Mouse (Mus musculus): ENCODE results near the gene Hnrnpul2. TPM values are rescaled to one million over a fixed set of nuclear protein-coding genes. Genes with fewer than 3 reads are reported as not detected.

The Hnrnpul2 gene
- total and polyA plus RNA-seq, 3 experiments: 39.4 to 174 (median 106) TPM

- H3K4me3 ChIP-seq (ENCODE audit: control insufficient read depth in 1 of 2, insufficient read depth in 1 of 2, low read depth in 2 of 2, low read length in 2 of 2): peak overlapping the region; percentile 56 to 64
- H3K9ac ChIP-seq (ENCODE audit: control insufficient read depth, low read depth, low read length, poor library complexity, severe bottlenecking): peak overlapping the region; percentile 91
- H3K9me3 ChIP-seq (replicated peaks; ENCODE audit: insufficient read depth, low read length): no peaks in the 10 kb centered on the region
- H3K4me1 ChIP-seq (ENCODE audit: control insufficient read depth in 1 of 2, insufficient read depth in 2 of 2, low read length in 2 of 2): peaks cover 3 to 17% of the 10 kb centered on the region in 2 experiments
- TF ChIP-seq CHD1 (IDR thresholded peaks at IDR 0.05; ENCODE audit: low read depth, low read length): no peak
- no peak for TF ChIP-seq ZKSCAN1 (IDR thresholded peaks at IDR 0.05; ENCODE audit: low read depth, low read length)
- no peak for TF ChIP-seq EP300 (IDR thresholded peaks at IDR 0.05; ENCODE audit: low read depth in 1 of 2, low read length in 2 of 2)
- TF ChIP-seq JUND (IDR thresholded peaks at IDR 0.05; ENCODE audit: low read depth, low read length): no peak
- no peaks in the 10 kb centered on the region; the same call in 1 of the 2 replicates for H3K79me2 ChIP-seq (ENCODE audit: control insufficient read depth, insufficient read depth, low read length, poor library complexity)
- DNase-seq (ENCODE audit: low read depth, low spot score): no peak
- peaks cover 6 to 14% of the 10 kb centered on the region in 2 experiments for H3K36me3 ChIP-seq (ENCODE audit: control insufficient read depth in 1 of 2, insufficient read depth in 2 of 2, low read length in 2 of 2)
- H3K27me3 ChIP-seq (ENCODE audit: control insufficient read depth in 1 of 2, insufficient read depth in 2 of 2, low read length in 2 of 2): no peaks in the 10 kb centered on the region
- peak overlapping the region; percentile 92; the same call in 1 of the 2 replicates for H3K27ac ChIP-seq (ENCODE audit: control insufficient read depth, low read depth, low read length)
These were observed 18.4 kb downstream of the Hnrnpul2 start for GRCm38 (mm10) chr19:8838041-8838730.

DNA sequence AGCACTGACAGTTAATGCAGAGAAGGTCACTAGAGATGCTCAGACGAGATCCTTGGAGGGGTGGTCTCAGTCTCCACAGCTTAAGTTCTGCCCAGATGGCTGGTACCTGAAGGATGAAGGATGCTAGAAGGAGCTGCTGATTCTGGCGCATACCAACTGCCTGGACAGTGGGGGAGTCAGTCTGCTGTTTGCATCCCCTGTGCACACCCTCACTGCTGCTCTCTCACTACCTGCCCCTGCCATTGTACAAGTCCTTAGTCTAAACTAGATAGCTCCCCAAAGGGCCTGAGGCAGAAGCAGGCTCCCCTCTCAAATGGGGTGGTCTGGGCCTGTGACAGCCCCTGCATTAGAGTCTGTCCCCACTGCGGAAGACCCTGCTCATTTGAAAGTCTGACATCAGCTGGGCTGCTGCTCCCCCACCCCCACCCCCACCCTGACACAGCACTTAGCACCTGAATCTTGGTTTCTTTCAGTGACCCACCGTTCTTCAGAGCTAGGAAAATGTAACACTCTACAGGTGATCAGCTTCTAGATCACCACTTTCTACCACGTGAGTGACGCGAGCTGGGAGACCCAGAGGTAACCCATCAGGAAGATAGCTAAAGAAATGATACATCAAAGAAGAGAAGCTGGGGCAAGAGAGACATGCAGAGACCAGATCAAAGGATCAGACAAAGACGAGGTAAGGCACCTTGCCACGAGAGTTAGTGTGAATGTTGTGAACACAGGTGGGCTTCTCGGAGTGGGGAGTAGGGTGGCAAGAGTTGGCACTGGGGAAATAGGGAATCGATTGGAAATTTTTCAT, 19.5 kb downstream of the Hnrnpul2 start, which contains the start of gene Gng3:
Gng3 (minus strand) TSS at position 92 of the 805 bp plus-strand sequence.
- H3K79me2 ChIP-seq (ENCODE audit: control insufficient read depth, insufficient read depth, low read length, poor library complexity): no peaks in the 10 kb centered on the region; the same call in 1 of the 2 replicates
- no peak for TF ChIP-seq SMC3 (IDR thresholded peaks at IDR 0.05; ENCODE audit: low read depth, low read length)
- no peak for TF ChIP-seq ZC3H11A (IDR thresholded peaks at IDR 0.05; ENCODE audit: low read depth, low read length)
- TF ChIP-seq UBTF (IDR thresholded peaks at IDR 0.05; ENCODE audit: borderline replicate concordance, insufficient read depth, low read depth, low read length): no peak
- TF ChIP-seq E2F4 (IDR thresholded peaks at IDR 0.05; ENCODE audit: borderline replicate concordance, low read depth, low read length): no peak
- no peak for TF ChIP-seq NELFE (IDR thresholded peaks at IDR 0.05; ENCODE audit: low read depth, low read length)
- TF ChIP-seq ELF1 (IDR thresholded peaks at IDR 0.05; ENCODE audit: low read depth, low read length): no peak
- TF ChIP-seq CHD2 (IDR thresholded peaks at IDR 0.05; ENCODE audit: low read length): no peak
- H3K9me3 ChIP-seq (replicated peaks; ENCODE audit: insufficient read depth, low read length): no peaks in the 10 kb centered on the region
- peaks cover 2 to 14% of the 10 kb centered on the region in 2 experiments for H3K36me3 ChIP-seq (ENCODE audit: control insufficient read depth in 1 of 2, insufficient read depth in 2 of 2, low read length in 2 of 2)
- H3K27ac ChIP-seq (ENCODE audit: control insufficient read depth, low read depth, low read length): no peak within 1 kb of the TSS; the same call in 1 of the 2 replicates
- H3K4me3 ChIP-seq (ENCODE audit: control insufficient read depth in 1 of 2, insufficient read depth in 1 of 2, low read depth in 2 of 2, low read length in 2 of 2): peak within 1 kb of the TSS; percentile 77 to 96
- no peak for DNase-seq (ENCODE audit: low read depth, low spot score)
- peak within 1 kb of the TSS; percentile 91 for H3K9ac ChIP-seq (ENCODE audit: control insufficient read depth, low read depth, low read length, poor library complexity, severe bottlenecking)
- H3K27me3 ChIP-seq (ENCODE audit: control insufficient read depth in 1 of 2, insufficient read depth in 2 of 2, low read length in 2 of 2): no peaks in the 10 kb centered on the region
- H3K4me1 ChIP-seq (ENCODE audit: control insufficient read depth in 1 of 2, insufficient read depth in 2 of 2, low read length in 2 of 2): peaks cover 3 to 17% of the 10 kb centered on the region in 2 experiments
